Mouse (Mus musculus): ENCODE results near the gene Mtif2. TPM values are rescaled to one million over a fixed set of nuclear protein-coding genes. Genes with fewer than 3 reads are reported as not detected.

The Mtif2 gene
- 14.8 and 17.8 TPM in 2 replicates for polyA plus RNA-seq (2011; ENCODE audit: insufficient read depth, insufficient read length, low replicate concordance, missing spikeins)

DNA sequence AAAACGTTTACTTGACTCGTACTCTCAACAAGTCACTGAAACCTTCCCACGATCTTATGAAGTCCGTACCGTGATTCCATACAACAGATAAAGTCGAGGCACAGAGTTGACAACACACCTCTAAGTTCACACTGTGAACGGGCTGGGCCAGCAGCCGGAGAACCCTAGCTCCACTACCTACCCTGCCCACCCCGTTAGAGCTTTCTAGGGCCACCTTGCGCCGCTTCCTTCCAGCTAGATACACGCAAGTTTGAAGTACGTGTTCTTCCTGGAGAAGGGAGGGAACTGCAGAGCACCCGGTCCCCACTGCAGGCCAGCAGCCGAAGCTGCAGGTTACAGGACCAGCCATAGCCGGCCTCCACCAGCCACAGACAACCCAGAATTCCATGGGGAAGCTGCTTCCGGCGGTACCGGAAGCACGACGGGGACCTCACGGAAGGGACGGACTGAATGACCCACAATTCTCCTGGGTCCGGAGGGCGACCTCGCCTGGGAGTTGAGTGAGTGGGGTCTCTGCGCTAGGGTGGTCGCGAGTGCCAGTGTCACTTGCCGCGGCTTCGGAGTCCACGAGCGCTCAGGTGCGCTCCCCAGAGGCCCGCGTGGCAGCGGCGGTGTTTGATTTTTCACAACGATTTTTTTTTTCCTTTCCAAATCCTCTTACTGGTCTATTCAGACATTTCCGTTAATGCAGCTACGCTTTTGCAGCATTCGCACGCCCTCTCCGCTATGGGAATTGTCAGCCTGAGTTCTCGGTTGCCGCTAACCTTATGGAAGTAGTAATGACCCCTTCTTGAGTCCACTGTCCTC, at the start of gene Mtif2:
TSS of gene Mtif2 (plus strand) at position 421 of the 807 bp plus-strand sequence.
- WGBS: 3% methylated on average over 47 of the region's 47 CpGs
- H3K4me3 ChIP-seq (replicated peaks; ENCODE audit: control insufficient read depth, low read depth, low read length): peak within 1 kb of the TSS; percentile 81
- TF ChIP-seq CTCF (IDR thresholded peaks at IDR 0.05; ENCODE audit: control insufficient read depth, insufficient read depth, low read length) (no peak), POLR2A (IDR thresholded peaks at IDR 0.05; ENCODE audit: borderline replicate concordance, control insufficient read depth, low read depth, low read length) (peak; percentile 81; the same call in 1 of the 2 replicates)
- no peaks in the 10 kb centered on the region; the same call in 1 of the 2 replicates for H3K4me1 ChIP-seq (ENCODE audit: control insufficient read depth, insufficient read depth, low read length)
- H3K27ac ChIP-seq (ENCODE audit: control insufficient read depth, insufficient read depth, low read depth, low read length, poor library complexity): peak within 1 kb of the TSS; percentile 46

DNA sequence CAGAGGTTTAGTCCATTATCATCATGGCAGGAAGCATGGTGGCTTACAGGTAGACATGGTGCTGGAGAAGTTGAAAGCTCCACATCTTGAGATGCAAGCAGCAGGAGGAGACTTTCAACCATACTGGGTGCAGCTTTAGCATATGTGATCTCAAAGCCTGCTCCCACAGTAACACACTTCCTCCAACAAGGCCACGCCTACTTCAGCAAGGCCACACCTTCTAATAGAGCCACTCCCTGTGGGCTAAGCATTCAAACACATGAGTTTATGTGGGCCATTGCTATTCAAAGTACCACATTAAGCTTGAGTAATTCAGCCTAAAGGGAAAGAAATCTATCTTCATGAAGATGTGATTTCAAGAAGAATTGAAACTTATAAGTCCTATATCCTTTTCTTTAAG, 33.1 kb upstream of the Mtif2 start:
- 89% methylated on average over 1 of the region's 1 CpGs for WGBS
- TF ChIP-seq CTCF (IDR thresholded peaks at IDR 0.05; ENCODE audit: control insufficient read depth, insufficient read depth, low read length): no peak
- TF ChIP-seq POLR2A (IDR thresholded peaks at IDR 0.05; ENCODE audit: borderline replicate concordance, control insufficient read depth, low read depth, low read length): no peak
- Histone ChIP-seq H3K4me1 (ENCODE audit: control insufficient read depth, insufficient read depth, low read length) (no peaks in the 10 kb centered on the region), H3K4me3 (replicated peaks; ENCODE audit: control insufficient read depth, low read depth, low read length) (no peak overlapping the region), H3K27ac (ENCODE audit: control insufficient read depth, insufficient read depth, low read depth, low read length, poor library complexity) (no peak overlapping the region)

DNA sequence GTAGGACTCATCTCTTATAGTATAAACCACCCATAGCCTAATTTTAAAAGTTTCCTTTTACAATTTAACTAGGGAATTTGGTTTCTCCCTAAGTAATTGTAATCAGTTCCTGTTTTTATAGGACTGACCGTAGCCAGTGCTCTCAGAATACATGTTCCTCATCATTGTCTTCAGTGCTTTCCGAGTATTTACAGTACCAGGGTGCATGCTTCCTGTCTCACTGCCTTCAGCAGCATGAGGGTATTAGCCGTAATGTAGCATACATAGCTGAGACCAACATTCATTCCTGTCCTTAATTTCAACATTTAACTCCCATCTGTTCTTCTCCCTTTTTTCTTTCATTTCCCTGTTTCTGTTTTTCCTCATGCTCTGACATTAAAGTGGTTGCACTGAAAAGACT, 29.2 kb upstream of the Mtif2 start:
- Histone ChIP-seq H3K4me1 (ENCODE audit: control insufficient read depth, insufficient read depth, low read length) (no peaks in the 10 kb centered on the region), H3K4me3 (replicated peaks; ENCODE audit: control insufficient read depth, low read depth, low read length) (no peak overlapping the region), H3K27ac (ENCODE audit: control insufficient read depth, insufficient read depth, low read depth, low read length, poor library complexity) (no peak overlapping the region)
- whole genome bisulfite sequencing: 61% methylated on average over 3 of the region's 3 CpGs
- TF ChIP-seq POLR2A (IDR thresholded peaks at IDR 0.05; ENCODE audit: borderline replicate concordance, control insufficient read depth, low read depth, low read length): no peak
- no peak for TF ChIP-seq CTCF (IDR thresholded peaks at IDR 0.05; ENCODE audit: control insufficient read depth, insufficient read depth, low read length)

DNA sequence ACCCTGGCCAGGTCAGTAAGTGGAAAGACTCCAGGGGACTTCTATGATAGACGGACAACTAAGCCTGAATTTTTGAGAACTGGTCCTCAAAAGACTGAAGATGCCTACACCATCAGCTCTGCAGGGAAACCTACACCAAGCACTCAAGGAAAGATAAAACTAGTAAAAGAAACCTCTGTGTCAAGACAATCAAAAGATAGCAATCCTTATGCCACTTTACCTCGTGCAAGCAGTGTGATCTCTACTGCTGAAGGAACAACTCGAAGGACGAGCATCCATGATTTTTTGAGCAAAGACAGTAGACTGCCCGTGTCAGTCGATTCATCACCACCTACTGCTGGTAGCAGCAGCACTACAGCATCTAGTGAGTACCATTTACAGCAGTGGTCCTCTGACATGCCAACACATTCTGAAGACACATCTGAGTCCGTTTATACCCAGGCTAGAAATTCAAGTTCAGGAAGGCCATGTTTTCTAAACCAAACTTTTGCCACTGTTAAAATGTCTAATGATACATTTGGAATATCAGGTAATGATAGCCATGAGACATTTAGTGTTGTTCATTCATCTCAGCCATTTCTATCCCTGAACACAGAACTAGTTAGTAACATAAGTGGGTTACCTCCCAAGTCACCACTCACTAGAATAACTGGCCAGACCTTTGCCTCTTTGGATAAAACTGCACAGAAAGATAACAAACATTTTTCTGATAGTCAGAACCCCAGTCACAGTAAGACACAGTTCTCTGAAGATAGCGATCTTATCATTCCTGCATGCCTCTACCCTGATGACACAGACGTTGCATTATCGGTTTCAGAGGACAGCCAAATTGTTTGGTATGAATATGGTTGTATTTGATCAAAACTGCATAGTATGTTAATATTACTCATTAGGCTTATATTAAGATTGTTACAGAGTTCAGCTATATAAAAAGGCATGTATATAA, 22.0 kb upstream of the Mtif2 start:
- 70% methylated on average over 10 of the region's 10 CpGs for WGBS
- TF ChIP-seq POLR2A (IDR thresholded peaks at IDR 0.05; ENCODE audit: borderline replicate concordance, control insufficient read depth, low read depth, low read length) (no peak), CTCF (IDR thresholded peaks at IDR 0.05; ENCODE audit: control insufficient read depth, insufficient read depth, low read length) (no peak)
- H3K4me1 ChIP-seq (ENCODE audit: control insufficient read depth, insufficient read depth, low read length): no peaks in the 10 kb centered on the region; the same call in 1 of the 2 replicates
- H3K27ac ChIP-seq (ENCODE audit: control insufficient read depth, insufficient read depth, low read depth, low read length, poor library complexity): no peak overlapping the region
- H3K4me3 ChIP-seq (replicated peaks; ENCODE audit: control insufficient read depth, low read depth, low read length): no peak overlapping the region

DNA sequence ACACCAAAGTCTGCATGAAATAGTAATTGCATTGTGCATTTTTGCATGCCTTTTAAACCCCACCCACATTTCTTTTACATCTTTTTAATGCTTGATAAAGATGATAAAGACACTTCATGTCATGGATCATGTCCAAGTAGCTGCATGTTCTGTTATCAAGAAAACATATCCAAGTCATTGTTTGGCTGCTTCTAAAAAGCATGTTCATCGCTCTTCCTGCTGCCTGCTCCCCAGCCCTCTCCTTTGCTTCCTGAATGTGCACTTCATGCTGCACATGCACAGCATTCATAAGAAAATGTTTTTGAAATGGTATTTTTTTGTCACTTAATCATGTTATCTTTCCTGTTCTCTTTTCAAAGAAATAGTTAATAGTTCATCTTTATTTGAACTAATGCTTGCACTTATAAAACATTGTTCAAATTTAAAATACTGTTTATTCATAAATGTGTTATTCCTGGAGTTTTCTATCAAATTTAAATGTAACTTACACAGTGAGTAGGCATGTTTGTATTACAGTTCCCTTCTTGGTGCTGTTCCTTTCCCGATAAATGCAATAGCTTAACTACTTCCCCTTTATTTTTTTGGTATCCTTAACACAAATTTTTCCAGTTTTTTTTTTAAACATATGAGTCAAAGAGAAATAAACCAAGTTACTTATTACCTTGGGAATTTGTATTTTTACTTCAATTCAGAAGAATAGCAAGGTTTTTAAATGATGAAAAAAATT, 21.1 kb upstream of the Mtif2 start:
- TF ChIP-seq POLR2A (IDR thresholded peaks at IDR 0.05; ENCODE audit: borderline replicate concordance, control insufficient read depth, low read depth, low read length) (no peak), CTCF (IDR thresholded peaks at IDR 0.05; ENCODE audit: control insufficient read depth, insufficient read depth, low read length) (no peak)
- Histone ChIP-seq H3K4me1 (ENCODE audit: control insufficient read depth, insufficient read depth, low read length) (no peaks in the 10 kb centered on the region; the same call in 1 of the 2 replicates), H3K4me3 (replicated peaks; ENCODE audit: control insufficient read depth, low read depth, low read length) (no peak overlapping the region), H3K27ac (ENCODE audit: control insufficient read depth, insufficient read depth, low read depth, low read length, poor library complexity) (no peak overlapping the region)
- WGBS: 54% methylated on average over 2 of the region's 2 CpGs

DNA sequence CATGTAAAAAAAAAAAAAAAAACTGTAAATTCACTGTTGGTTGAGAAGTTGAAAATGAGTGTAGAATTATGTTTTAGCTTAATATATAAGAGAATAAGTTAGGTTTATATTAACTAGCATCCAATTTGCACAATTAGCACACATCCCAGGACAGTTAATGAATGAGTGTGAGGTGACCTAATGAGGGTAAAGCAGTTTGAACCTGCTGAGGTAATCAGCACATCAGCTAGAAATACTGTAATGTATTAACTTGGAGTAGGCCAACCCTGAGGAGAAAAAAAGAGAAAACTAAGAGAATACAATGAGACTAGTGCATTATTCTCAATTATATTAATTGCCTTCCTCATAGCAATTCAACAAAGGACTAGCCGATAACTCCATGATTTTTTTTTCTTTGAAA, 16.8 kb upstream of the Mtif2 start:
- no peak for TF ChIP-seq CTCF (IDR thresholded peaks at IDR 0.05; ENCODE audit: control insufficient read depth, insufficient read depth, low read length)
- TF ChIP-seq POLR2A (IDR thresholded peaks at IDR 0.05; ENCODE audit: borderline replicate concordance, control insufficient read depth, low read depth, low read length): no peak
- WGBS: 95% methylated on average over 1 of the region's 1 CpGs
- H3K27ac ChIP-seq (ENCODE audit: control insufficient read depth, insufficient read depth, low read depth, low read length, poor library complexity): no peak overlapping the region

DNA sequence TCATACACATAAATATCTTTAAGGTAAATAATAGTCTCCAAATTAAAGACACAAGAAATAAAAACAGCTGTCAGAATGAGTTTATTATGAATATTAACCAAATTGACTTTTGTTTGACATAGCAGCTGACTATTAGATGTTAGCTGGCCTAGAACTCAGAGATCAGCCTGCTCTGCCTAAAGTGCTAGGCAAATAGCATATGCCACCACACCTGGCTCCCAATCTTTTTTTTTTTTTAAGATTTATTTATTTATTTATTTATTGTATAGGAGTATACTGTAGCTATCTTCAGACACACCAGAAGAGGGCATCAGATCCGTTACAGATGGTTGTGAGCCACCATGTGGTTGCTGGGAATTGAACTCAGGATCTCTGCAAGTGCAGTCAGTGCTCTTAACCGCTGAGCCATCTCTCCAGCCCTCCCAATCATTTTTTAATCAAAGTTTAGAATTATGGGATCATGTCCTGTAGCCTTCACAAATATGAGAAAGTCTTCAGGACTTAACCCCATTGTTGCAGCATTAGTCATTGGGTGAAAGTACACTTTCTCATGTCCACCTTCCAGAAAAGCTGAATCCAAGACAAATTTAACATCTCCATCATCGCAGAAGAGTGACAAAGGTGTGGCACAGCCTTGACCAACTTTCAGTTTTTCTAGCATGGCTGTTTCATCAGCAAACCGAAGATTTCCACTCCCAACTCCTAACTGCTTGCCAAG, 13.2 kb upstream of the Mtif2 start:
- no peak for TF ChIP-seq CTCF (IDR thresholded peaks at IDR 0.05; ENCODE audit: control insufficient read depth, insufficient read depth, low read length)
- H3K4me3 ChIP-seq (replicated peaks; ENCODE audit: control insufficient read depth, low read depth, low read length): no peak overlapping the region
- no peak overlapping the region for H3K27ac ChIP-seq (ENCODE audit: control insufficient read depth, insufficient read depth, low read depth, low read length, poor library complexity)
- H3K4me1 ChIP-seq (ENCODE audit: control insufficient read depth, insufficient read depth, low read length): no peaks in the 10 kb centered on the region; the same call in 1 of the 2 replicates
- WGBS: 85% methylated on average over 4 of the region's 4 CpGs

More for the DNA sequence above, 16.8 kb upstream of the Mtif2 start:
- no peak overlapping the region for H3K4me3 ChIP-seq (replicated peaks; ENCODE audit: control insufficient read depth, low read depth, low read length)
- no peaks in the 10 kb centered on the region; the same call in 1 of the 2 replicates for H3K4me1 ChIP-seq (ENCODE audit: control insufficient read depth, insufficient read depth, low read length)

Data from bone marrow, adult 2 months (tissue).